Mouse (Mus musculus) G1E-ER4 (cell line): Measurements from ENCODE around the gene Odc1. TPM values are rescaled to one million over a fixed set of nuclear protein-coding genes. Genes with fewer than 3 reads are reported as not detected.

Source experiments
- GATA1 ChIP-seq: IDR thresholded peaks from one replicate; pipeline ENCODE4 v1.8.0; 2012; ENCODE audit warnings: low read length, inconsistent platforms
- polyA plus RNA-seq: library from polyadenylated mRNA; stranded (reverse); fragments of >175 nt; gene quantifications from 2 replicates; pipeline ENCODE4 v1.2.3, GENCODE M21; 2012

Gene Odc1
- polyA plus RNA-seq, 1 experiment, result 101 TPM

- no peak for TF ChIP-seq GATA1
Measured at GRCm38 (mm10) chr12:17566046-17566408, 21.4 kb downstream of the Odc1 start.

- no peak for TF ChIP-seq GATA1
Measured at GRCm38 (mm10) chr12:17568564-17568963, 24.0 kb downstream of the Odc1 start.

DNA sequence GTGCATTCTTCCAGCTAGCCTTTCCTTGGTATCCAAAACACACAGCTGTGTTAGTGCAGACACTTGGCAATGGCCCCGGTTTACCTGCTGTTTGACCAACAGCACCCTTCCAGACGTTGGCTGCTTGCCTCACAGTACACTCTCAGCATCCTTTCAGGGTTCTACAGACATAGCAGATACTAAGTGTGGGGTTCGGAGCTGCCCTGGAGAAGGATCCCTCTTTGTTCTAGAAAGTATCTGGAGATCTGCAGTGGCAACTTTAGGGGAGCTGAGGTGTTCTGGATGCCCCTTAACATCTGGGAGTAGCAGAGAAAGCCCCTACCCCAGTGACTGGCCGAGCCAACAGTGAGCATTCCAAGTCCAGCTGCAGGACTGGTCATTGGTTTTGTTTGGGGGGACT lies 30.0 kb downstream of the Odc1 start:
- no peak for TF ChIP-seq GATA1

GRCm38 (mm10) chr12:17575156-17575910 lies 30.7 kb downstream of the Odc1 start:
- no peak for TF ChIP-seq GATA1

- no peak for TF ChIP-seq GATA1
Measured at GRCm38 (mm10) chr12:17576041-17576440, 31.4 kb downstream of the Odc1 start.

- TF ChIP-seq GATA1, result no peak
Measured at GRCm38 (mm10) chr12:17578601-17579000, 34.0 kb downstream of the Odc1 start.

DNA sequence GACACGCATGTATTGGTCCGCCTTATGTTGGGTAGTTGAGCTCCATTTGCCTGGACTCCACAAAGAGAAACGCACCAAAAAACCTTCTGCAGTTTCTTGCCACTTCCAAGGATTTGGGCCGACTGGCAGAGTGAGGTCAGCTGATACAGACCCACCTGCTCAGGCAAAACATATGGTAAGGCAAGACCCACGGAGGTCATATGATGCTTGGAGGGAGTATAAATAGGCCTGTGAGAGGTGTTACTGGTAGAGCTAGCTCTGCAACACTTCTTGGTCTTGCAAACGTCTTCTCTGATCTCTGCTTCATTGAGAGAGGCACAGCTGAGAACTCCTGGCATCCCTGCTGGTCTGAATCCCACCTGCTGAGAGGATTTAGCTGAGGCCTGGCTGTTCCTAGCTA lies 36.4 kb downstream of the Odc1 start:
- no peak for TF ChIP-seq GATA1

DNA sequence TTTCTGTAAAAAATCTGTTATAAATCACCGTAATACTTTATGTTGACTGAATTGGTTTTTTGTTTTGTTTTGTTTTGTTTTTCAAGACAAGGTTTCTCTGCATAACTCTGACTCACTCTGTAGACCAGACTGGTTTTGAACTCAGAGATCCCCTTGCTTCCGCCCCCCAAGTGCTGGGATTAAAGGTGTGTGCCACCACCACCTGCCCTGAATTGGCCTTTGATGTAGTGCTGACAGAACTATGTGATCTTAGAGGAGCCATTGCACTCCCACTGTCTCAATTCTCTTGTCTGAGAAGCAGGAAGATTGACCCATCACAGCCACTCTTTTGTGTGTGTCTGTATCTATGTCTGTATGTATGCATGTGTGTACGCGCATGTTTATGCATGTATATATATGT lies 37.8 kb downstream of the Odc1 start:
- no peak for TF ChIP-seq GATA1

- TF ChIP-seq GATA1, result no peak
Measured at GRCm38 (mm10) chr12:17583860-17584259, 39.3 kb downstream of the Odc1 start.

DNA sequence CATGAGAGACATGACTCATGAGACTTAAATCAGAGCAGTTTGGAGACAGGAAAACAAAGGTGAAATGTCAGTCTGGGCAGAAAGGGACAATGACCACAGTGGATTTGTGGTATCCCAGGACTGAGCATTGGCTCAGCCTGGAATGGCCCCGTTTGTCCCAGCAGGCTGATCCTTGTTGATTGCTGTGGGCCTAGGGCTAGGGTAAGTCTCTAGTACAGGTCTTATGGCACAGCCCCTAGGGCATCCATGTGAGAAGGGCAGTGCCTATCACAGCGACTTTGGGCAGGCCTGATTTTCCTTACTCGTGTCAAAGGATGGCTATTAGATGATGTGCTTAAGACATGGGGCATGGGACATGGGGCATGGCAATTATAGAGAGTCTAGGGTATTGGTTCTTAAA lies 41.4 kb downstream of the Odc1 start:
- no peak for TF ChIP-seq GATA1

GRCm38 (mm10) chr12:17588436-17588835 lies 43.8 kb downstream of the Odc1 start:
- TF ChIP-seq GATA1, result no peak

- TF ChIP-seq GATA1, result no peak
Measured at GRCm38 (mm10) chr12:17588906-17589612, 44.5 kb downstream of the Odc1 start.

- no peak for TF ChIP-seq GATA1
Measured at GRCm38 (mm10) chr12:17591249-17591648, 46.7 kb downstream of the Odc1 start.

DNA sequence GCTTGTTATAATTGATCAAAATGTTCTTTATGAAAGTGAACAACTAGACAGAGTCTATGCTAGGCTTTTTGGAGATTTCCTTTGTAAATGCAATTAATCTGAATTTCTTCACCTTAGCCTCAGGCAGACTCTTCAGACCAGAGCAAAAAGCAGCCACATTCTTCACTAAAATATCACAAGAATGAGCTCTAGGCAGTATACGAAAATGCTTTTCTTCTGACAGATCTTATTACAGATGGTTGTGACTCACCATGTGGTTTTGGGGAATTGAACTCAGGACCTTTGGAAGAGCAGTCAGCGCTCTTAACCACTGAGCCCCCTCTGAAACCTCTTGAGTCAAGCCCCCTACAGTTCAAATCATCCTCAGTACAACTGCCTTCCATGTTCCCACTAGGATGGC lies 49.4 kb downstream of the Odc1 start:
- no peak for TF ChIP-seq GATA1

GRCm38 (mm10) chr12:17594701-17595100 lies 50.1 kb downstream of the Odc1 start:
- TF ChIP-seq GATA1, result no peak

DNA sequence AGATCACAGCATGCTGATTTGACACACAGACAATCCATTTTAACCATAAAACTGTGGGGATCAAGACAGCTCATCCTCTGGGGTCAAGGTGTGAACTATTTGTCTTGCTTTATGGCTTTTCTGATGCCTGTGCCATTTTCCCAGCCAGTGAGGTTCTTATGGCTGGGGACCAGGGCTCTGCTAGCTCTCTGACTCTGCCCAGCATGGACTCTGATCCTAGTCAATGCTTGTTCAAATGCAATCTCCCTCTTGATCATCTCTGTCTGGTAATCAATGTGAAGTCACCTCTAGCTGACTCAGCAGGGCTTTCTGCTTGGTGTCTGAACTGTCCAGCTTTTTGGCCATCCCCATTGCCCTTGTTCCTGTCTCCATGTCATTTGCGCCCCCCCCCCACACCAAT lies 50.6 kb downstream of the Odc1 start:
- TF ChIP-seq GATA1, result no peak

Other genes starting within 250 kb of the Odc1 start
- gene Atp6v1c2, start 215.4 kb upstream of the Odc1 start, polyA plus RNA-seq, result not detected in 2 replicates
- 3.2 and 16.2 TPM in 2 replicates for gene Nol10, start 196.3 kb upstream of the Odc1 start, polyA plus RNA-seq
- not detected in 2 replicates for gene Hpcal1, start 146.1 kb downstream of the Odc1 start, polyA plus RNA-seq